Mouse (Mus musculus) hindbrain, embryonic 13.5 days (tissue): Measurements from ENCODE around the gene Ankrd33b. TPM values are rescaled to one million over a fixed set of nuclear protein-coding genes. Genes with fewer than 3 reads are reported as not detected.

Experiments used
- ATAC-seq: fragments of 200-750 bp; cut with Nextera tagmentation; 2 replicates; pipeline ENCODE4 v1.8.0; 2017; ENCODE audit warnings: moderate TSS enrichment; ENCODE audit not compliant: low FRiP score
- H3K27ac ChIP-seq: fragments of 300-500 bp; sonication (generic); 2 replicates; pipeline ENCODE4 v1.5.1; 2015; ENCODE audit warnings: inconsistent platforms, mild to moderate bottlenecking, moderate library complexity
- H3K27me3 ChIP-seq: fragments of 300-500 bp; sonication (generic); 2 replicates; pipeline ENCODE4 v1.6.1; 2015; ENCODE audit warnings: mild to moderate bottlenecking, inconsistent platforms
- H3K36me3 ChIP-seq: fragments of 300-500 bp; sonication (generic); 2 replicates; pipeline ENCODE4 v1.6.1; 2015; ENCODE audit warnings: mild to moderate bottlenecking, inconsistent platforms
- H3K4me1 ChIP-seq: fragments of 300-500 bp; sonication (generic); replicated peaks from 2 replicates; pipeline ENCODE4 v1.6.1; 2015; ENCODE audit warnings: inconsistent platforms
- H3K4me2 ChIP-seq: fragments of 300-500 bp; sonication (generic); 2 replicates; pipeline ENCODE4 v1.6.1; 2015; ENCODE audit warnings: inconsistent platforms, mild to moderate bottlenecking, moderate library complexity
- H3K4me3 ChIP-seq: fragments of 300-500 bp; sonication (generic); 2 replicates; pipeline ENCODE4 v1.5.1; 2015; ENCODE audit warnings: mild to moderate bottlenecking, inconsistent platforms
- H3K9ac ChIP-seq: fragments of 300-500 bp; sonication (generic); 2 replicates; pipeline ENCODE4 v1.6.1; 2015; ENCODE audit warnings: mild to moderate bottlenecking, inconsistent platforms
- H3K9me3 ChIP-seq: fragments of 300-500 bp; sonication (generic); 2 replicates; pipeline ENCODE4 v1.6.1; 2016; ENCODE audit warnings: inconsistent platforms
- WGBS: fragments of 180-500 bp; shearing (Covaris S2); methylation state at CpG from one replicate; pipeline ENCODE4 v1.1.7; 2015; 5-methylcytosine and 5-hydroxymethylcytosine counted together
- polyA plus RNA-seq: library from polyadenylated mRNA; unstranded; fragments of >200 nt; fragmentation: Nextera tagmentation; extraction: Ambion mirVana; gene quantifications from 2 replicates; pipeline ENCODE4 v1.2.1, GENCODE M21; 2015

Ankrd33b gene
- polyA plus RNA-seq, 1 experiment from 2014 or later: 1.5 TPM

DNA sequence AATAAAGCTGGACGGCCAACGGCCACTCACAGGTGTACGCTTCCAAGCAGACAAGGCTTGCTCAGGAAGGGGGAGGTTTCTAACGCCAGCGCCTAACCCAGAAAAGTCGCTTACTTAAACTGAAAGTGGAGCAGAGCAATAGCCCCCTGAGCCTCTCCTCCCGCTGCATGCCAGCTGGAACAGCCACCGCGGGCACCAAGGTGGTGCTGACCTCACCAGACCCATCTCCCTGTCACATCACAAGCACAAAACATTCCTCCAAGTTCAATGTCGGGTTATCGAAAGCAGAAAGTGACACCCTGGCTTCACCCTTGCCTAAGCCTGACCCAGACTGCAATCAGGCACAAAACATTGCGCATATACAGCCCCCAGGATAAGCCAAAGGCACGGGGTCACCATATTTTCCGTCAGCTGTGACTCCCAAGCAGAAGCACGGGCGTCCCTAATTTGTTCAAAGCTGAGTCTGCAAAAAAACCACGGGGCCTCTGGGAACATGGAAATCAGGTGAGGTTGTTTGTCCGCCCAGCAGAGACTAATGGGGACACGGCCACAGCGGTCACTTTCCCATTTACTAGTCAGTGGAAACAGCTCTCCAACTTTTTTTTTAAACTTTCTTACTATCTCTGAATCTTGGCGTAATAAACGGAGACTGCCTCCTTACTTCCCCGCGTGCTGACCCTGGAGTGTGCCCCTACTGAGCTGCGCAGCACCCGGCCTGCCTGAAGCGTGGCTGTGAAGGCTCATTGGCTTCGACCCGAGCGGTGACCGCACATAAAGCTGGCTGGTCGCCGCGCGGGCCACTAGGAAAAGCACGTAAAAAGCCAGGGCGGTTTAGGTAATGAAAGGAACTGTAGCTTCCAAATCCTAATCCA lies 1.6 kb downstream of the Ankrd33b start:
- no peaks in the 10 kb centered on the region for H3K36me3 ChIP-seq
- no peaks in the 10 kb centered on the region for H3K9me3 ChIP-seq
- H3K4me2 ChIP-seq: peak overlapping the region; percentile 99
- peak overlapping the region; percentile 57 for H3K4me3 ChIP-seq
- ATAC-seq: no peak
- 2% methylated on average over 37 of the region's 37 CpGs for WGBS
- H3K4me1 ChIP-seq: peaks cover 38% of the 10 kb centered on the region
- peaks cover 90% of the 10 kb centered on the region for H3K27me3 ChIP-seq
- no peak overlapping the region for H3K9ac ChIP-seq
- no peak overlapping the region for H3K27ac ChIP-seq

DNA sequence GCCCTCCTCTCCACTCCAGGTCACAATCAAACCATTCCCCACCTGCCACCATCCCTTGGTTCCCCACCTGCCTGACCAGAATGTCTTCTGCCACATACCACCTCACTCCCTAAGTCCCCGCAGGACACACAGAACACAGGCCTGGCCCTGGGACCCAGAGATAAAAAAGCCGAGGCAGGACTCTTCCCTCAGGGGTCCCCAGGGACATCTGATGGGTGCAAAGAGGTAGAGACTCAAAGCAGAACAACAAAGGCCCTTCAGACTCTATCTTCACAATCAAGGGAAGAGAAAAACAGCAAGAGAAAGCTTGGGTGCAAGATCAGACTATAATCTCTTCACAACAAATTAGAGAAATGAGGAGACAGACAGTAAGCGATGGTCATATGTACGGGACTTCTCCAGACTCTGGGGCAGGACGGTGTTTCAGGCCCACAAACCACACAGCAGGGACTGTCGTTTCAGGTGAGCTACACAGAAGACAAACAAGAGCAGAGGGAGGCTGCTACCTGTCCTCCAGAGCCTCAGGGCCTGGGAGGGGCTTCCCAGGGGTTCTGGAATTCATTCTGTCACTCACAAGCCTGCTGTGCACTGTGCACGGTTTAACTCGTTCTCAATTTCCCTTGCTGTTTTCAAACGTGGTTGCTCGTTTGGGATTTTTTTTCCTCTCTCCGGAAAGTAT lies 2.3 kb downstream of the Ankrd33b start:
- no peaks in the 10 kb centered on the region for H3K36me3 ChIP-seq
- 21% methylated on average over 11 of the region's 11 CpGs for WGBS
- peak overlapping the region; percentile 57 for H3K4me3 ChIP-seq
- H3K9me3 ChIP-seq: no peaks in the 10 kb centered on the region
- peaks cover 38% of the 10 kb centered on the region for H3K4me1 ChIP-seq
- peak overlapping the region; percentile 99 for H3K4me2 ChIP-seq
- peaks cover 83% of the 10 kb centered on the region for H3K27me3 ChIP-seq
- H3K9ac ChIP-seq: no peak overlapping the region
- H3K27ac ChIP-seq: no peak overlapping the region
- ATAC-seq: no peak

DNA sequence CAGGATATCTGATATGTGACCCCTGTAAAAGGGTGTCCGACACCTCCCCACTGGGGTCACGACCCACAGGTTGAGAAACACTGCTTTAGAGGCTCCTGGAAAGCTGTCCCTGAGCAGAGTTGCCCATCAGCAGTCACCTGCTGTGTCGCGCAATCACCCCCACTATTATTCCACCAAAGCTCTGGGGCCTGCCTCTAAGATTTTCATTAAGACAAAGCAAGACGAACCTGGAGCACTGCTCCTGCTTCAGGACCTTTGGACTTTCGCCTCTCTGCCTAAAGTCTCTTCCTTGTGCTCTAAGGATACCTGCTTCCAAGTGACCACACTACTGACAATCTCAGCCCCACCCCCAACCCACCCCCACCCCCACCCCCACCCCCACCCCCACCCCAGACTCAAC lies 3.1 kb downstream of the Ankrd33b start:
- whole genome bisulfite sequencing: 52% methylated on average over 6 of the region's 6 CpGs

DNA sequence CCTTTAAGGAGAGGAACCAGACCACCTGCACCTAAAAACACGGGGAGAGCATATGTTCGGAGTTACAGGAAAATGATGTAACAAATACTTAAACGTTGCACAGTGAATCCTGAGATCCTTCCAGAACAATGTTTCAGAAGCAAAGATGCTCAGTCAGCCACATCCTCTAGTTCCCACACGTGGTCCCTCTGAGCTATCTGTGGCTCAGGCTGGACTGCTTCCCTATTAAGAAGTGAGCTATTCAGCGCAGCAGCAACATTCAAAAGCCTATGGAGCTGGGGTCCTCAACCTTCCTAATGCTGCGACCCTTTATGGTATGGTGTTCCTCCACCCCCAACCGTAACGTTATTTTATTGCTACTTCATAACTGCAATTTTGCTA lies 3.6 kb downstream of the Ankrd33b start:
- H3K27ac ChIP-seq: no peak overlapping the region
- H3K4me3 ChIP-seq: no peak overlapping the region
- no peak overlapping the region for H3K9ac ChIP-seq
- no peaks in the 10 kb centered on the region for H3K9me3 ChIP-seq
- no peak overlapping the region for H3K4me2 ChIP-seq
- peaks cover 35% of the 10 kb centered on the region for H3K4me1 ChIP-seq
- no peak for ATAC-seq
- H3K27me3 ChIP-seq: peaks cover 72% of the 10 kb centered on the region
- H3K36me3 ChIP-seq: no peaks in the 10 kb centered on the region
- WGBS: 73% methylated on average over 8 of the region's 8 CpGs

More for the DNA sequence above, 3.1 kb downstream of the Ankrd33b start:
- Histone ChIP-seq H3K36me3 (no peaks in the 10 kb centered on the region), H3K4me2 (no peak overlapping the region), H3K27ac (no peak overlapping the region), H3K4me3 (no peak overlapping the region), H3K9me3 (no peaks in the 10 kb centered on the region), H3K4me1 (peaks cover 38% of the 10 kb centered on the region), H3K27me3 (peaks cover 77% of the 10 kb centered on the region), H3K9ac (no peak overlapping the region)
- ATAC-seq: no peak

DNA sequence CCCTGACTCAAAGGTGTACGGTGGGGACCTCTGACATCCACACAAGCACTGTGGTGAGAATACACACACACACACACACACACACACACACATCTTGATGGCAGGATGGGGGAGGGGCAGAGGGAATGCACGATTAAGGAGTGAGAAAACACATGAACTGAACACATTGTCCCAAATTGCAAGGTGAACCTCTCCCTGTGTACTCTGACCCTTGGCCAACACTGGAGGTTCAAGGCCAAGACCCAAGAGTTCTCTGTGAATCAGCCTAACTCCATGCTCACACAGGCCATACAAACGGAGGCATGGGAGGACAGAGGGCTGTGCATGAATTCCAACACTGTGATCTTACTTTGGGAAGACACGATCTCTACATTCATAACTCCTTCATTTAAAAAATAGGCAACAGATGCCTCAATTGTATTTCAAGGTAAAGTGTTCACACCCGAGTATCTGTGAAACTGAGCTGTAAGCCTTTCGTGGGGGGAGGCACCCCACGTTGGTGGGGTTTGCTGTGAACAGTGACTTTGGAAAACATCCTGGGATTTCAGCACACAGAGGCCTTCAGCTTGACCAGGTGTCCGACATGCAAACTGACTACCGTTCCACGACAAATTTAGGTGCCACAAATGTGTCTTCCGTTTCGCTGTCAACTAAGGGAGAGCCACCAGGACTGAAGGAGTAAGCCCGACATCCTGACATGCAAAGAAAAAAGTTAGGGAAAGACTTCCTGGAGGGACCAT lies 4.1 kb downstream of the Ankrd33b start:
- Histone ChIP-seq H3K4me1 (peaks cover 31% of the 10 kb centered on the region), H3K27me3 (peaks cover 67% of the 10 kb centered on the region)
- no peak for ATAC-seq

DNA sequence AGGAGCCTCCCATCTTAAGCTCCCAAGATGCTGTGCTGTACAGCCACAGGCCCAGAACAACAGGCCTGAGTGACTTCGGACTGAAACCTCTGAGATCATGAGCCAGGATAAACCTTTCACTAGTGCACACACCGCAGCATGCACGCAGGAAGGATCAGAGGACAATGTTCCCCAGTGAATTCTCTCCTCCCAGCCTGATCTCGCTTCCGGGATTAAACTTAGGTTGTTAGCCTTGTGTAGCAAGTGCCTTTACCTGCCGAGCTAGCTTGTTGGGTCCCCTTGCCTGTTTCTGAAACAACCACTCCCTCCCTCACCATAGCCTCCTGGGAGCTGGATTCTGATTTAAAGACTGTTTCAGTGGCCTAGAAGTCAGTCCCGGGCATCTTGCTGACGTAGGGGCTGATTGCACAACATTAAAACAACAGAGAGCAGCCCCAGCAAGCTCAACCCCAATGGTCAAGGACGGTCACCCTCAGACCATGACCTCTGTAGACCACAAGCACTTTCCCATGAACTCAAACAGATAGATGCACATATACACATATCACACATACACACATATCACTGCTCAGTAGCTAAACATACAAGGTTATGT lies 6.2 kb downstream of the Ankrd33b start:
- H3K4me1 ChIP-seq: peaks cover 11% of the 10 kb centered on the region
- no peak overlapping the region for H3K27ac ChIP-seq
- no peak overlapping the region for H3K4me2 ChIP-seq
- no peak for ATAC-seq
- H3K36me3 ChIP-seq: no peaks in the 10 kb centered on the region
- H3K4me3 ChIP-seq: no peak overlapping the region
- peaks cover 46% of the 10 kb centered on the region for H3K27me3 ChIP-seq
- H3K9ac ChIP-seq: no peak overlapping the region
- 87% methylated on average over 9 of the region's 9 CpGs for WGBS
- H3K9me3 ChIP-seq: no peaks in the 10 kb centered on the region

More for the DNA sequence above, 4.1 kb downstream of the Ankrd33b start:
- H3K9ac ChIP-seq: no peak overlapping the region
- H3K4me3 ChIP-seq: no peak overlapping the region
- H3K36me3 ChIP-seq: no peaks in the 10 kb centered on the region
- WGBS: 84% methylated on average over 13 of the region's 13 CpGs
- H3K9me3 ChIP-seq: no peaks in the 10 kb centered on the region
- H3K27ac ChIP-seq: no peak overlapping the region
- H3K4me2 ChIP-seq: no peak overlapping the region

DNA sequence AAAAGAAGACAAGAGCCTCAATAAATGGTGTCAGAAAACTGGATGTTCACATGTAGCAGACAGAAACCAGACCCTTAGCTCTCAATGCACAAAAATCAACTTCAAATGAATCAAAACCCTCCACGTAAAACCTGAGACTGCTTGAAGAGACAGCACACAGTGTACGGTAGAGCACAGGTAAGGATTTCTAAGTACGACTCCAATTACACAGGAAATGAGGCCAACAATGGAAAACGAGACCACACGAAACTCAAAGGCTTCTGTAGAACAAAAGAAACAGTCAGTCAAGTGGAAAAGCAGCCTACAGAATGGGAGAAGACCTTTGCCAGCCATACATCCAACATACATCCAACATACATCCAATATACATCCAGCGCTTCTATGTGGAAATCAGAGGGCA lies 6.9 kb downstream of the Ankrd33b start:
- H3K9ac ChIP-seq: no peak overlapping the region
- H3K4me2 ChIP-seq: no peak overlapping the region
- peaks cover 3% of the 10 kb centered on the region for H3K4me1 ChIP-seq
- ATAC-seq: no peak
- H3K27me3 ChIP-seq: peaks cover 39% of the 10 kb centered on the region
- 74% methylated on average over 6 of the region's 6 CpGs for WGBS
- no peaks in the 10 kb centered on the region for H3K9me3 ChIP-seq
- no peak overlapping the region for H3K4me3 ChIP-seq
- no peaks in the 10 kb centered on the region for H3K36me3 ChIP-seq
- H3K27ac ChIP-seq: no peak overlapping the region

DNA sequence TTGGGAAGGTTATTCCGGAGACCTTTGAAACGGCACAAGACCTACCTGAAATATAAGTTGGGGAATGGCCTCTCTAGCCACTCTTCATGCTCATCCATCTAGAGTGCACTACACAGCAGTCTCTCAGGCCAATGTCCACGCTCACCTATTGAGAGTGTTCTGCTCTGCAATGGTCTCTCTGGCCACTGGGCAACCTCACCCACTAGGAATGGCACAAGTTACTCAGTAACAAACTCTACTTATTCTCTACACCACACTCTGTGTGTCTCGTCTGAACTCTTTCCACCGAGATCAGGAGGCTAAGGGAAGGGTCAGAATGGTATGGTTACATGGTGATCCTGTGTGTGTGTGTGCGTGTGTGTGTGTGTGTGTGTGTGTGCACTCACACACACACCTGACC lies 7.7 kb downstream of the Ankrd33b start:
- no peak overlapping the region for H3K9ac ChIP-seq
- no peak overlapping the region for H3K27ac ChIP-seq
- no peak overlapping the region for H3K4me3 ChIP-seq
- no peaks in the 10 kb centered on the region for H3K9me3 ChIP-seq
- 88% methylated on average over 6 of the region's 6 CpGs for WGBS
- ATAC-seq: no peak
- H3K27me3 ChIP-seq: peaks cover 31% of the 10 kb centered on the region
- H3K4me2 ChIP-seq: no peak overlapping the region
- no peaks in the 10 kb centered on the region for H3K36me3 ChIP-seq
- H3K4me1 ChIP-seq: no peaks in the 10 kb centered on the region

DNA sequence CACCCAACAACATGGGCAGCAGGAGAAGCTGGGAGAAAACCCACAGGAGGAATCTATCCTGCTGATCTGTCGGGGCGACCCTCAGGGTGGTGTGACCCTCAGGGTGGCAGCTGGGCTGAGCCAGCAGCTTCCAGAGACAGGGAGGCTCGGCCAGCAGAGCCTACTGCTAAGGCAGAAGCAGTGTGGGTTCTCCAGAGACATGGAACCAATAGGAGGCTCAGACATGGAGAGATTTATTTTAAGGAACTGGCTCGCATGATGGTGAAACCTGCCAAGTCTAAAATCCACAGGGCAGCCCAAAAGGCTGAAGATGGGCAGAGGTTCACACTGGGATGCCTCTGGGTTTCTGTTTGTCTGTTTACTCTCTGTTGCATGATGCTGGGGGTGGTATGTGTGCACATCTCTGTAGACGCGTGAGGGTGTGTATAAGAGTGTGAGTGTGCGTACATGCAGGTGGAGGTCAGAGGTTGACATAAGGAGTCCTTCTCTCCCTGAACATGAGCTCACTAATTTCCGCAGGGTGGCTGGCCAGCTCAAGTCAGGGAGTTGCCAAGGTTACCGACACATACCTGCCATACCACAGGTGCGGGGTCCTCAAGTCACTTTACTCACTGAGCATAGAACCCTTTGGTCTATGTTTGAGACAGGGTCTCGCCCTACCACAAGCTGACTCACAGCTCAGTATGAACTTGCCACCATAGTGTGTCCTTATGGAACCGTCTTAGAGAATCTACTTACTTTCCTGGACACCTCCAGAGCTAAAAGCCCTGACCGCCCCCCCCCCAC lies 14.8 kb downstream of the Ankrd33b start:
- no peaks in the 10 kb centered on the region for H3K4me1 ChIP-seq
- ATAC-seq: no peak
- H3K9me3 ChIP-seq: no peaks in the 10 kb centered on the region
- H3K4me3 ChIP-seq: no peak overlapping the region
- no peak overlapping the region for H3K27ac ChIP-seq
- 0 out of 2 replicates have a peak, but pooled peaks cover 3% of the 10 kb centered on the region for H3K27me3 ChIP-seq
- no peaks in the 10 kb centered on the region for H3K36me3 ChIP-seq
- no peak overlapping the region for H3K9ac ChIP-seq
- WGBS: 90% methylated on average over 13 of the region's 13 CpGs
- H3K4me2 ChIP-seq: no peak overlapping the region

DNA sequence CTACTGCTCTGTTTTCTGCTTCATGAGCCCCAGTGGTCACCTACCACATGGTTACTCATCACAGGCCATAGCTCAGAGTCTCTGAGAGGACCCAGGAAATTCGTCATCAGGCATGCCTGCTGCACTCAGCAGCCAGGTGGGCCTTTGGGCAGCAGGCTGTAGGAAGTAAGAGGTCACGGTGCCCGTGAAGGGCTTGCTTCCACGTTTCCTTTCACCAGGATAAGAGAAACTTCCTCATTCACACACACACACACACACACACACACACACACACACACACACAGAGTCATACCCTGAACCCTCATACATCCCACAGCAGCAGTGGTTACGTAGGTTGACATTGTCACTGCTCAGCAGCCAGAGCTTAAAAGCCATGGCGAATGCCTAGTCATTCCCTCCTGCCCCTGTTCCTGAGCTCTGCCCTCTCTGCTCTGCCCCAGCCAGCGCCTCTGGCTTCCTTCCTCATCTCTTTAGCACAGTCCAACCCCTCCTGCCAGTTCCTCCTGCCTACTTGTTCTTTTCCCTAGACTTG lies 17.6 kb downstream of the Ankrd33b start:
- no peak for ATAC-seq
- Histone ChIP-seq H3K27me3 (0 out of 2 replicates have a peak, but pooled peaks cover 3% of the 10 kb centered on the region), H3K36me3 (no peaks in the 10 kb centered on the region), H3K4me2 (no peak overlapping the region), H3K27ac (no peak overlapping the region), H3K4me1 (peaks cover 4% of the 10 kb centered on the region; the same call in 1 of the 2 replicates), H3K9ac (no peak overlapping the region), H3K9me3 (no peaks in the 10 kb centered on the region), H3K4me3 (no peak overlapping the region)
- WGBS: 79% methylated on average over 7 of the region's 7 CpGs

DNA sequence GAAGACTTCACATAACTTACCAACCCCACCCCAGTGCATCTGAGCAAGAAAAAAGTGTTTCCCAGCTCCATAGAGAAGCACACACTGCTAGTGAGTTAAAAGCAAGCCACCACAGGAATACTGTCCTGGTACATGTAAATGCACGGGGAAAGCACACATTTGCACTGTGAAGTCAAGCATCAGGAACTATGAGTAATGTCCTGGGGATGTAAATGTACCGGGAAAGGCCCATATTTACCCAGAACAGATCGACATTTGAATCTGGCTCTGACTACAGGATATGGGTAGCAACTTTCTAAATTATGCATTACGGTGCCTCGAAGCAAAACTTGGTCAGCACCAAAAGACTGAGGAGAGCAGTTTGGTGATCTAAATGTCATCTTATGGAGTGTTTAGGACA lies 18.5 kb downstream of the Ankrd33b start:
- no peaks in the 10 kb centered on the region for H3K9me3 ChIP-seq
- 90% methylated on average over 5 of the region's 5 CpGs for WGBS
- no peak overlapping the region for H3K9ac ChIP-seq
- H3K4me3 ChIP-seq: no peak overlapping the region
- H3K27me3 ChIP-seq: 0 out of 2 replicates have a peak, but pooled peaks cover 3% of the 10 kb centered on the region
- no peak overlapping the region for H3K4me2 ChIP-seq
- no peaks in the 10 kb centered on the region for H3K36me3 ChIP-seq
- no peak for ATAC-seq
- no peak overlapping the region for H3K27ac ChIP-seq
- peaks cover 4% of the 10 kb centered on the region; the same call in 1 of the 2 replicates for H3K4me1 ChIP-seq
